Mouse (Mus musculus) embryonic facial prominence, embryonic 12.5 days (tissue): ENCODE data around the gene Gm20518. TPM values are rescaled to one million over a fixed set of nuclear protein-coding genes. Genes with fewer than 3 reads are reported as not detected.

ENCODE experiments used
- ATAC-seq: fragments of 200-750 bp; cut with Nextera tagmentation; 2 replicates; pipeline ENCODE4 v1.8.0; 2017; ENCODE audit not compliant: insufficient number of reproducible peaks, insufficient read depth, low FRiP score, low TSS enrichment
- H3K27ac ChIP-seq: fragments of 300-500 bp; sonication (generic); 2 replicates; pipeline ENCODE4 v1.5.1; 2016; ENCODE audit warnings: mild to moderate bottlenecking
- H3K27me3 ChIP-seq: fragments of 300-500 bp; sonication (generic); 2 replicates; pipeline ENCODE4 v1.6.1; 2016; ENCODE audit warnings: mild to moderate bottlenecking, moderate library complexity
- H3K36me3 ChIP-seq: fragments of 300-500 bp; sonication (generic); 2 replicates; pipeline ENCODE4 v1.6.1; 2016; ENCODE audit warnings: mild to moderate bottlenecking
- H3K4me1 ChIP-seq: fragments of 300-500 bp; sonication (generic); 2 replicates; pipeline ENCODE4 v1.6.1; 2016
- H3K4me2 ChIP-seq: fragments of 300-500 bp; sonication (generic); replicated peaks from 2 replicates; pipeline ENCODE4 v1.6.1; 2016; ENCODE audit warnings: mild to moderate bottlenecking, moderate library complexity
- H3K4me3 ChIP-seq: fragments of 300-500 bp; sonication (generic); 2 replicates; pipeline ENCODE4 v1.5.1; 2016; ENCODE audit warnings: mild to moderate bottlenecking
- H3K9ac ChIP-seq: fragments of 300-500 bp; sonication (generic); 2 replicates; pipeline ENCODE4 v1.6.1; 2016; ENCODE audit warnings: mild to moderate bottlenecking, moderate library complexity
- H3K9me3 ChIP-seq: fragments of 300-500 bp; sonication (generic); 2 replicates; pipeline ENCODE4 v1.6.1; 2016; ENCODE audit warnings: mild to moderate bottlenecking, moderate library complexity
- WGBS: fragments of 180-500 bp; shearing (Covaris S2); methylation state at CpG from one replicate; pipeline ENCODE4 v1.1.7; 2016; 5-methylcytosine and 5-hydroxymethylcytosine counted together
- polyA plus RNA-seq: library from polyadenylated mRNA; unstranded; fragments of >200 nt; fragmentation: Nextera tagmentation; extraction: Ambion mirVana; gene quantifications from 2 replicates; pipeline ENCODE4 v1.2.1, GENCODE M21; 2016

Gene Gm20518
- polyA plus RNA-seq, 1 experiment from 2014 or later = 0.19 TPM

GRCm38 (mm10) chr16:17794047-17794446 lies 97.4 kb downstream of the Gm20518 start:
- WGBS = 90% methylated on average over 4 of the region's 4 CpGs
- Histone ChIP-seq H3K9ac (no peak overlapping the region), H3K9me3 (no peaks in the 10 kb centered on the region), H3K4me2 (no peak overlapping the region), H3K4me3 (no peak overlapping the region), H3K4me1 (peaks cover 17% of the 10 kb centered on the region), H3K27ac (no peak overlapping the region), H3K27me3 (peaks cover 8% of the 10 kb centered on the region), H3K36me3 (peaks cover 52% of the 10 kb centered on the region)
- ATAC-seq = no peak

- H3K27ac ChIP-seq = no peak overlapping the region
- ATAC-seq = no peak
- peaks cover 6% of the 10 kb centered on the region; the same call in 1 of the 2 replicates for H3K27me3 ChIP-seq
- 73% methylated on average over 3 of the region's 3 CpGs for WGBS
- H3K4me2 ChIP-seq = no peak overlapping the region
- H3K9ac ChIP-seq = no peak overlapping the region
- peaks cover 13% of the 10 kb centered on the region; the same call in 1 of the 2 replicates for H3K4me1 ChIP-seq
- peaks cover 59% of the 10 kb centered on the region for H3K36me3 ChIP-seq
- H3K9me3 ChIP-seq = no peaks in the 10 kb centered on the region
- no peak overlapping the region for H3K4me3 ChIP-seq
Observed at GRCm38 (mm10) chr16:17792728-17793127, 98.7 kb downstream of the Gm20518 start.

GRCm38 (mm10) chr16:17785337-17785736 lies 106.1 kb downstream of the Gm20518 start:
- Histone ChIP-seq H3K36me3 (peaks cover 80% of the 10 kb centered on the region), H3K9me3 (no peaks in the 10 kb centered on the region), H3K4me1 (no peaks in the 10 kb centered on the region), H3K9ac (no peak overlapping the region), H3K27me3 (no peaks in the 10 kb centered on the region), H3K4me3 (no peak overlapping the region), H3K4me2 (no peak overlapping the region), H3K27ac (no peak overlapping the region)
- no peak for ATAC-seq
- WGBS = 61% methylated on average over 3 of the region's 3 CpGs

Other genes starting within 250 kb of the Gm20518 start
- 7.3 and 8.9 TPM in 2 replicates for gene Ccdc74a, start 245.2 kb downstream of the Gm20518 start, polyA plus RNA-seq
- gene Med15, start 158.8 kb downstream of the Gm20518 start, polyA plus RNA-seq = 44.5 and 48.2 TPM in 2 replicates
- gene Klhl22, start 132.1 kb downstream of the Gm20518 start, polyA plus RNA-seq = 92.6 and 94.5 TPM in 2 replicates
- gene Scarf2, start 94.4 kb downstream of the Gm20518 start, polyA plus RNA-seq = 47.6 and 49.8 TPM in 2 replicates
- 0.47 and 0.70 TPM in 2 replicates for gene B830017H08Rik, start 58.5 kb downstream of the Gm20518 start, polyA plus RNA-seq
- gene Car15, start 53.3 kb downstream of the Gm20518 start, polyA plus RNA-seq = 2.6 and 3.3 TPM in 2 replicates
- gene Tssk1, start 2.6 kb upstream of the Gm20518 start, polyA plus RNA-seq = 0.06 TPM in 1 of 2 replicates, not detected in the other
- 103 and 105 TPM in 2 replicates for gene Dgcr2, start 6.9 kb upstream of the Gm20518 start, polyA plus RNA-seq
- 0.12 TPM in 1 of 2 replicates, not detected in the other for gene Tssk2, start 7.0 kb upstream of the Gm20518 start, polyA plus RNA-seq
- 50.7 and 54.0 TPM in 2 replicates for gene Ess2, start 19.7 kb upstream of the Gm20518 start, polyA plus RNA-seq
- not detected in 2 replicates for gene Gsc2, start 23.4 kb upstream of the Gm20518 start, polyA plus RNA-seq
- 88.5 and 89.5 TPM in 2 replicates for gene Slc25a1, start 36.5 kb upstream of the Gm20518 start, polyA plus RNA-seq
- not detected in 2 replicates for gene Vpreb2, start 88.8 kb upstream of the Gm20518 start, polyA plus RNA-seq
- gene Dgcr6, start 161.2 kb upstream of the Gm20518 start, polyA plus RNA-seq = 121 and 129 TPM in 2 replicates
- gene Prodh, start 198.5 kb upstream of the Gm20518 start, polyA plus RNA-seq = 11.1 and 11.3 TPM in 2 replicates
- 3.1 and 3.4 TPM in 2 replicates for gene Rtn4r, start 236.0 kb upstream of the Gm20518 start, polyA plus RNA-seq